Mouse (Mus musculus) liver, embryonic 14.5 days (tissue): ENCODE measurements around the gene Tnfsf9.

Experiments
- CTCF ChIP-seq: IDR thresholded peaks from 2 replicates; pipeline ENCODE4 v1.5.1; 2016; ENCODE audit warnings: antibody characterized with exemption, low read depth, control low read depth
- EP300 ChIP-seq: IDR thresholded peaks from 2 replicates; pipeline ENCODE4 v1.6.1; 2016; ENCODE audit warnings: antibody characterized with exemption, low read depth

- no peak for TF ChIP-seq CTCF
- TF ChIP-seq EP300, result no peak
Observed at GRCm38 (mm10) chr17:57121856-57122255, 16.7 kb downstream of the Tnfsf9 start.
